Mouse (Mus musculus) hindbrain, embryonic 15.5 days (tissue): ENCODE results near the gene Pbx2. TPM values are rescaled to one million over a fixed set of nuclear protein-coding genes. Genes with fewer than 3 reads are reported as not detected.
"Not testable (repeated sequence)": the region's sequence is repeated elsewhere in the genome, so short reads cannot be mapped to it uniquely, and the experiment has no call there.

ENCODE experiments used
- ATAC-seq: fragments of 200-750 bp; cut with Nextera tagmentation; 2 replicates; pipeline ENCODE4 v1.8.0; 2017; ENCODE audit warnings: low read depth, moderate number of reproducible peaks, moderate TSS enrichment; ENCODE audit not compliant: low FRiP score
- H3K27ac ChIP-seq: fragments of 300-500 bp; sonication (generic); replicated peaks from 2 replicates; pipeline ENCODE4 v1.5.1; 2015; ENCODE audit warnings: mild to moderate bottlenecking, inconsistent platforms
- H3K27me3 ChIP-seq: fragments of 300-500 bp; sonication (generic); 2 replicates; pipeline ENCODE4 v1.6.1; 2015; ENCODE audit warnings: control low read depth, inconsistent platforms
- H3K36me3 ChIP-seq: fragments of 300-500 bp; sonication (generic); 2 replicates; pipeline ENCODE4 v1.6.1; 2015; ENCODE audit warnings: control low read depth, inconsistent platforms
- H3K4me1 ChIP-seq: fragments of 300-500 bp; sonication (generic); replicated peaks from 2 replicates; pipeline ENCODE4 v1.6.1; 2015; ENCODE audit warnings: control low read depth, inconsistent platforms
- H3K4me2 ChIP-seq: fragments of 300-500 bp; sonication (generic); 2 replicates; pipeline ENCODE4 v1.6.1; 2015; ENCODE audit warnings: moderate library complexity, mild to moderate bottlenecking, inconsistent platforms
- H3K4me3 ChIP-seq: fragments of 300-500 bp; sonication (generic); 2 replicates; pipeline ENCODE4 v1.5.1; 2015; ENCODE audit warnings: mild to moderate bottlenecking, inconsistent platforms
- H3K9ac ChIP-seq: fragments of 300-500 bp; sonication (generic); 2 replicates; pipeline ENCODE4 v1.6.1; 2015; ENCODE audit warnings: inconsistent platforms
- H3K9me3 ChIP-seq: fragments of 300-500 bp; sonication (generic); 2 replicates; pipeline ENCODE4 v1.6.1; 2016; ENCODE audit warnings: control low read depth, inconsistent platforms
- WGBS: fragments of 180-500 bp; shearing (Covaris S2); methylation state at CpG from one replicate; pipeline ENCODE4 v1.1.7; 2015; 5-methylcytosine and 5-hydroxymethylcytosine counted together
- polyA plus RNA-seq: library from polyadenylated mRNA; unstranded; fragments of >200 nt; fragmentation: Nextera tagmentation; extraction: Ambion mirVana; gene quantifications from 2 replicates; pipeline ENCODE4 v1.2.1, GENCODE M21; 2015

The Pbx2 gene
- polyA plus RNA-seq, result 8.9 TPM in 2 replicates

- peak within 1 kb of the TSS; percentile 98 for H3K27ac ChIP-seq
- H3K27me3 ChIP-seq, result no peaks in the 10 kb centered on the region
- H3K9me3 ChIP-seq, result no peaks in the 10 kb centered on the region
- WGBS, result 1% methylated on average over 21 of the region's 21 CpGs
- H3K4me1 ChIP-seq, result peaks cover 72% of the 10 kb centered on the region
- peak within 1 kb of the TSS; percentile 89 for H3K4me2 ChIP-seq
- peak within 1 kb of the TSS; percentile 85 for H3K4me3 ChIP-seq
- ATAC-seq, result no peak
- peaks cover 17% of the 10 kb centered on the region for H3K36me3 ChIP-seq
- peak within 1 kb of the TSS; percentile 95 for H3K9ac ChIP-seq
Observed at GRCm38 (mm10) chr17:34591029-34591993, at the start of gene Pbx2. Pbx2 (plus strand) TSS chr17:34591266.

- H3K9me3 ChIP-seq, H3K27me3 ChIP-seq, ATAC-seq, H3K36me3 ChIP-seq, H3K4me2 ChIP-seq, H3K4me1 ChIP-seq, H3K4me3 ChIP-seq, H3K27ac ChIP-seq, H3K9ac ChIP-seq: not testable (repeated sequence)
- WGBS, result 96% methylated on average over 13 of the region's 13 CpGs
Observed at GRCm38 (mm10) chr17:34543567-34543966, 47.5 kb upstream of the Pbx2 start.

DNA sequence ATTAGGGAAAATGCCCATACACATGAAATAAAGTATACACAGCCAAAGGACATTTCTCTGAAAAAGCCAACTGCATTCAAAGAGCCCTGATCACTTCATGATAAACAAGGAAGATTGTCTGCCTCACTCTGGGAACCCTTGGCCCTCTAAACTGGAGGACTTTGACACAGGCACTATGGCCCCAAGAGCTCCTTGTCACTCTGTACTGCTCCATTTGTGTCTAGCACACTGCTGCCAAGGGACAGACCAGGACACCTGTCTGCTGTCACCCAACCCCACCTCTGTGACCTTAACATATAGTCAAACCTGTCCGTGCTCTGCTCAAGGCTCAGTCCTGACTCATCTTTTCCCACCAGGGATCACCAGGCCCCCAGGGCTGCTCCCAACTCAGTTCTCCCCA is 44.3 kb upstream of the Pbx2 start:
- H3K4me1 ChIP-seq, result no peaks in the 10 kb centered on the region
- no peak overlapping the region for H3K4me2 ChIP-seq
- ATAC-seq, result no peak
- no peak overlapping the region for H3K27ac ChIP-seq
- no peaks in the 10 kb centered on the region for H3K9me3 ChIP-seq
- H3K36me3 ChIP-seq, result no peaks in the 10 kb centered on the region
- no peak overlapping the region for H3K9ac ChIP-seq
- H3K4me3 ChIP-seq, result no peak overlapping the region
- no peaks in the 10 kb centered on the region for H3K27me3 ChIP-seq
- WGBS, result 100% methylated on average over 1 of the region's 1 CpGs

GRCm38 (mm10) chr17:34547601-34548000 is 43.5 kb upstream of the Pbx2 start:
- Histone ChIP-seq H3K27ac (no peak overlapping the region), H3K36me3 (no peaks in the 10 kb centered on the region), H3K27me3 (no peaks in the 10 kb centered on the region), H3K4me3 (no peak overlapping the region), H3K9ac (no peak overlapping the region), H3K4me1 (no peaks in the 10 kb centered on the region), H3K4me2 (no peak overlapping the region), H3K9me3 (no peaks in the 10 kb centered on the region)
- no peak for ATAC-seq
- 89% methylated on average over 4 of the region's 4 CpGs for WGBS

DNA sequence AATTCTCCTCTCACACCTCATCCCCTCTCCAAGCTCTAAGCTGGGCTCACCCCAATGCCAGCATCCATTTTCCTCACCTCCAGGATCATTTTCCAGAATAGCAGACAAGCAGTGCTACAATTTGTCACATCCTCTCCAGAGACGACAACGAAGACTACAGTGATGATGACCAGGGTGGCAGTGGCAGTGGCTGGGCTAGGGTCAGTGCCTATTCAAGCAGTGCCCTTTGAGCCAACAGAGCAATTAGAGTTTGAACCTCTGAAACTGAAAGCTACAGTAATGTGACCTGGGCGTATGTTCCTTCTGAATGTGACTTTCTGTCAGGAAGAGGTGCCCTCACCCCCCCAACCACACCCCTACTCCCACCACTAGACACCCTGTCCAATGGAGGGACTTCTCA is 41.9 kb upstream of the Pbx2 start:
- H3K27me3 ChIP-seq, result no peaks in the 10 kb centered on the region
- no peaks in the 10 kb centered on the region for H3K9me3 ChIP-seq
- H3K4me1 ChIP-seq, result no peaks in the 10 kb centered on the region
- no peak for ATAC-seq
- no peak overlapping the region for H3K9ac ChIP-seq
- H3K27ac ChIP-seq, result no peak overlapping the region
- H3K36me3 ChIP-seq, result no peaks in the 10 kb centered on the region
- no peak overlapping the region for H3K4me2 ChIP-seq
- 90% methylated on average over 3 of the region's 3 CpGs for WGBS
- no peak overlapping the region for H3K4me3 ChIP-seq

DNA sequence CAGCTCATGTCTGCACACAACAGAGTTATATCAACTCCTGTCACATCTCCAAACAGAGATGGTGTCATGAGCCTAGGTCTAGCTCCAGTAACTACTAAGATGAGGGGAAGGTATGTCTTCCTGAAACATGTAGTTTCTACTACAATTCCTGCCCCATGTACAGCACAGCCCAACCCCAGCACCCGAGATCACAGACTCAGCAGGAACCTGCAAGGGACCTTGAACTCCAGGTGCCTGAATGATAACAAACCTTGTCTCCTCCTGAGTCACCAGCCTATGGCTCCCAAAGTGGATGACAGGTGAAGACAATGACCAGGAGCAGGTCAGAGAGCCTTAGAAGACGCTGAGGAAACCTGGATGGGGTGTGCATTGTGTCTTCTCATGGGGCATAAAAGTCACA is 41.2 kb upstream of the Pbx2 start:
- Histone ChIP-seq H3K4me3 (no peak overlapping the region), H3K9me3 (no peaks in the 10 kb centered on the region), H3K4me2 (no peak overlapping the region), H3K4me1 (no peaks in the 10 kb centered on the region), H3K9ac (no peak overlapping the region), H3K27me3 (no peaks in the 10 kb centered on the region), H3K36me3 (no peaks in the 10 kb centered on the region), H3K27ac (no peak overlapping the region)
- 84% methylated on average over 2 of the region's 2 CpGs for WGBS
- ATAC-seq, result no peak

DNA sequence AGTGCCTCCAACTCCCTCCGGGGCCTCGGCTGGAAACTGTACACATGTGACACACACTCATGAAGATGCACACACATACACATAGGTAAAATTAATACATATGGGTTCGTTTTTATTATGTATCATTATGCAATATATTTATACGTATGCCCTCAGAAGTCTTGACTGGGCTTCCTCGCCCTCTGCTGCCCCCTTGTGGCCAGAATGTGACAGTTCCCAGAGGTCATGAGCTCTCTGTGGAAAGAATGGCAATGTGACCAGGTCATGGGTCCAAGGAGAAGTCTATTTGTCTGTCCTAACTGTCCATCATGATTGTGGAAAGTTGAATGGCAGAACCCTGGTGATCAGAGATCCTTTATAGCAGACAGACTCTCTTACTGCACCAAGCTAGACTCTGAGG is 35.6 kb upstream of the Pbx2 start:
- Histone ChIP-seq H3K36me3 (no peaks in the 10 kb centered on the region), H3K4me3 (no peak overlapping the region), H3K4me1 (no peaks in the 10 kb centered on the region), H3K27me3 (no peaks in the 10 kb centered on the region), H3K9ac (no peak overlapping the region), H3K4me2 (no peak overlapping the region), H3K9me3 (no peaks in the 10 kb centered on the region), H3K27ac (no peak overlapping the region)
- no peak for ATAC-seq
- 29% methylated on average over 5 of the region's 5 CpGs for WGBS

DNA sequence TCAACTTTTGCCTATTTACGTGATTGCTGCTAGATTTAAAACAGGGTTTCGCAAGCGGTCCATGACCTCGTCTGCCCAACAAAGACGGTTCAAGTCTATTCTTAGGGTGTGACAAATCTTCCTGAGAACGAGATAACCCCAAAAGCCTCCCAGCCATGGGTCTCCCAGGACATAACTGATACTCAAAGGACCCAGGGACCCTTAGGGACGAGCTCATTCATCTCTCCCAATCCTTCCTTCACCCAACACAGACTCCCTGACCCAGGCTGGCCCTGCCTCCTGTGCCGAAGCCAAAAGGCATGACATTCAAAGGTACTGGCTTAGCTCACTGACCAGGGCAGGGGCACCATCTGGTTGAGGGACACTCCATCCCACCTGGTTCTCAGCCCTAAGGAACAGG is 34.7 kb upstream of the Pbx2 start:
- no peaks in the 10 kb centered on the region for H3K36me3 ChIP-seq
- no peak for ATAC-seq
- H3K9me3 ChIP-seq, result no peaks in the 10 kb centered on the region
- no peaks in the 10 kb centered on the region for H3K4me1 ChIP-seq
- no peak overlapping the region for H3K9ac ChIP-seq
- no peak overlapping the region for H3K27ac ChIP-seq
- no peak overlapping the region for H3K4me2 ChIP-seq
- H3K27me3 ChIP-seq, result no peaks in the 10 kb centered on the region
- WGBS, result 85% methylated on average over 8 of the region's 8 CpGs
- no peak overlapping the region for H3K4me3 ChIP-seq

DNA sequence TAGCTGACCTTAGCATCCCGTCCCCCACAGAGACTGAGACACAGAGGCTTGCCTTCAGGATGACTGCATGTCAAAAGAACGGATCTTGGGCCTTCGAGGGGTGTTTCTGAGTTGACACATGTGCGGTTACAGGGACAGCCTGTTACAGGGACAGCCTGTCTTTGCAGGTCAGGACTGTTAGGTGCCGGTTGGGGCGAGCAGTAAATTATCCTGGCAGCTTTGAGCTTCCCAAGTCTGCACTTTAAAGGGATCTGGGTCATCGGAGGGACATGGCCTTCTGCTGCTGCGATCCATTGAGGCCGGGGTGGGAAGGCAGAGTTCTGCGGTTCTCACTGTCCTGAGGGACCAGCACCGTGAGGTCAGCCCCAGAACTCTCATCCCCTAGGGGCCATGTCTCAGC is 33.7 kb upstream of the Pbx2 start:
- Histone ChIP-seq H3K27ac (no peak overlapping the region), H3K9me3 (no peaks in the 10 kb centered on the region), H3K36me3 (no peaks in the 10 kb centered on the region), H3K4me1 (no peaks in the 10 kb centered on the region), H3K4me3 (no peak overlapping the region), H3K9ac (no peak overlapping the region), H3K27me3 (no peaks in the 10 kb centered on the region), H3K4me2 (no peak overlapping the region)
- no peak for ATAC-seq
- WGBS, result 78% methylated on average over 11 of the region's 11 CpGs

DNA sequence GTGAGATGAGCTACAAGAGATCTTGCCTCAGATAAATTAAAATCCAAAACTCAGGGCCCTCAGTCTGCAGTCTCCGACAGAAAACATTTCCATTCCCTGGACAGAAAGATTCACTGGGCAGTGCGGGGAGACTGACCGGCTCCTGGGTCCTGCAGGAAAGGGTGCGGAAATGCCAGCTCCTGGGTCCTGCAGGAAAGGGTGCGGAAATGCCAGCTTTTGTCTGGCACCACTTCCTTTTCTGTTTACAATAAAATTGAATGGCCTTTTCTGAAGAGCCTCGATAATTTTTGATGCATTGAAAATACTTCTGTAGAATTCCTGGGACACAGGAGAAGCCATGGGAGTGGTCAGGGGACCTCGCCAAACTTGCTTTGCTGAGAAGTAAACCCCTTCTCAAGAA is 31.9 kb upstream of the Pbx2 start:
- H3K4me3 ChIP-seq, result no peak overlapping the region
- no peak overlapping the region for H3K4me2 ChIP-seq
- H3K9me3 ChIP-seq, result no peaks in the 10 kb centered on the region
- no peaks in the 10 kb centered on the region for H3K4me1 ChIP-seq
- 87% methylated on average over 7 of the region's 7 CpGs for WGBS
- no peaks in the 10 kb centered on the region for H3K27me3 ChIP-seq
- no peaks in the 10 kb centered on the region for H3K36me3 ChIP-seq
- no peak for ATAC-seq
- no peak overlapping the region for H3K9ac ChIP-seq
- no peak overlapping the region for H3K27ac ChIP-seq

DNA sequence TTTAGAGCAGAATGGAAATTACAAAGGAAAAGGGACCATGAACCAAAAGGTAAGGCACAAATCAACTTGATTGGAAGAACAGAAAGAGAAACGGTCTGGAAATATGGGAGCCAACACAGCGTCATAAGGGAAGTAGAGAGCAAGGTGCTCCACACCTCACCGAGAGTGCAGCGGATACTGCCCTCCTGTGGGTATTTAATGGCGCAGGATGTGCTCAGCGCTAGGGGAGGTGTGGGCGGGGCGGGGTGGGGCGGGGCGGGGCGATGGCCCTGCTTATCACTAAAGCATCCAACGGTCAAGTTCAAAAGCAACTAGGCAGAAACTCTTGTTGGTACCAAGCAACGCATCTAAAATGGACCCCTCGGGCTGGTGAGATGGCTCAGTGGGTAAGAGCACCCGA is 31.2 kb upstream of the Pbx2 start:
- Histone ChIP-seq H3K27ac (no peak overlapping the region), H3K4me1 (no peaks in the 10 kb centered on the region), H3K27me3 (no peaks in the 10 kb centered on the region), H3K4me2 (no peak overlapping the region), H3K36me3 (no peaks in the 10 kb centered on the region), H3K4me3 (no peak overlapping the region), H3K9ac (no peak overlapping the region), H3K9me3 (no peaks in the 10 kb centered on the region)
- ATAC-seq, result no peak
- 30% methylated on average over 15 of the region's 15 CpGs for WGBS

DNA sequence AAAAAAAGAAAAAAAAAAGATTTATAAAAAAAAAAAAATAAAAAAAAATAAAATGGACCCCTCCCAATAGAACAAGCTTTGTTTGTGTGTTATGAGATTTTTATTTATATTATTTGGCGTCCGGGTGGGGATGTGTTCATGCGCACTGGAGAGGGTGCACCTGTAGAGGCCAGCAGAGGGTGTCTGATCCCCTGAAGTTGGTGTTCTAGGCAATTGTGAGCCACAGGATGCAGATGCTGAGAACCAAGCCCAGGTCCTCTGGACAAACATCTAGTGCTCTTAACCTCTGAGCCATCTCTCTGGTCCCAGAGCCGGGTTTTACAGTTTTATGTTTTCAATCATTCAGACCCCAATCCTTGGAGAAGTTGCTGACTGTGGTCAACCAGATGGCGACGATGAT is 30.6 kb upstream of the Pbx2 start:
- no peak overlapping the region for H3K9ac ChIP-seq

GRCm38 (mm10) chr17:34561200-34561599 is 29.9 kb upstream of the Pbx2 start:
- ATAC-seq, result no peak
- no peak overlapping the region for H3K9ac ChIP-seq
- H3K4me3 ChIP-seq, result no peak overlapping the region
- H3K27ac ChIP-seq, result no peak overlapping the region
- H3K9me3 ChIP-seq, result no peaks in the 10 kb centered on the region
- no peaks in the 10 kb centered on the region for H3K27me3 ChIP-seq
- WGBS, result 42% methylated on average over 8 of the region's 8 CpGs
- H3K36me3 ChIP-seq, result no peaks in the 10 kb centered on the region
- no peak overlapping the region for H3K4me2 ChIP-seq
- H3K4me1 ChIP-seq, result no peaks in the 10 kb centered on the region

More for the DNA sequence above, 30.6 kb upstream of the Pbx2 start:
- Histone ChIP-seq H3K27me3 (no peaks in the 10 kb centered on the region), H3K4me2 (no peak overlapping the region), H3K9me3 (no peaks in the 10 kb centered on the region), H3K36me3 (no peaks in the 10 kb centered on the region), H3K4me1 (no peaks in the 10 kb centered on the region), H3K4me3 (no peak overlapping the region), H3K27ac (no peak overlapping the region)
- WGBS, result 95% methylated on average over 6 of the region's 6 CpGs
- ATAC-seq, result no peak
